Mouse (Mus musculus): ENCODE measurements around the gene Gm20517. TPM values are rescaled to one million over a fixed set of nuclear protein-coding genes. Genes with fewer than 3 reads are reported as not detected.

Gm20517 gene
- polyA plus RNA-seq, 1 experiment = 11.9 TPM

DNA sequence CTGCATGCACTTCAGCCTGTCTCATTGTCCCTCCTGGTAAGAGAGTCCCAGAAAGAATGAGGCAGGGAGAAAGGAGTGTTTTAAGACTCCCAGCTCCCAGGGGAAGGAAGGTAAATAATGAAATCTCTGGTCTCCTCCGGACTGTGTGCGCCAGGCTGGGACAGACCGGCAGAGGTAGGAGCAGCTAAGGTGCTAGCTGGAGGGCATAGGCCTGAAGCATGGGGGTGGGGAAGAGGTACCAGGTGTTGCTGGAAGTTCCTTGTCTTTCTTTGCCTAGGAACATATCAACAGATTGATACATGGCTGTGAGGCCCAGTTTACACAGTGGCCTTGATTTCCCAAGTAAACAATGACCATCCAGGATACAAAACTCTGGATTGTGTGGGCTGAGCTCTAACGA is 97.6 kb downstream of the Gm20517 start:
- Histone ChIP-seq H3K36me3 (ENCODE audit: control insufficient read depth, insufficient read depth, low read length, poor library complexity, severe bottlenecking) (no peaks in the 10 kb centered on the region), H3K9me3 (replicated peaks; ENCODE audit: control insufficient read depth, insufficient read depth, low read length, poor library complexity, severe bottlenecking) (no peaks in the 10 kb centered on the region), H3K9ac (ENCODE audit: low read depth, poor library complexity, severe bottlenecking) (no peak overlapping the region), H3K4me1 (ENCODE audit: control insufficient read depth, insufficient read depth, low read length) (peaks cover 24% of the 10 kb centered on the region), H3K27me3 (ENCODE audit: control insufficient read depth, insufficient read depth, low read length, poor library complexity, severe bottlenecking) (no peaks in the 10 kb centered on the region), H3K4me3 (ENCODE audit: low read depth, low read length) (no peak overlapping the region), H3K27ac (ENCODE audit: insufficient read depth, low read length) (no peak overlapping the region)
- TF ChIP-seq POLR2A (IDR thresholded peaks at IDR 0.05; ENCODE audit: insufficient read depth, low read length) = no peak
- peak; percentile 72 for TF ChIP-seq EP300 (IDR thresholded peaks at IDR 0.05; ENCODE audit: insufficient read depth, low read depth, low read length)
- TF ChIP-seq CTCF (IDR thresholded peaks at IDR 0.05; ENCODE audit: low read depth, low read length) = no peak

DNA sequence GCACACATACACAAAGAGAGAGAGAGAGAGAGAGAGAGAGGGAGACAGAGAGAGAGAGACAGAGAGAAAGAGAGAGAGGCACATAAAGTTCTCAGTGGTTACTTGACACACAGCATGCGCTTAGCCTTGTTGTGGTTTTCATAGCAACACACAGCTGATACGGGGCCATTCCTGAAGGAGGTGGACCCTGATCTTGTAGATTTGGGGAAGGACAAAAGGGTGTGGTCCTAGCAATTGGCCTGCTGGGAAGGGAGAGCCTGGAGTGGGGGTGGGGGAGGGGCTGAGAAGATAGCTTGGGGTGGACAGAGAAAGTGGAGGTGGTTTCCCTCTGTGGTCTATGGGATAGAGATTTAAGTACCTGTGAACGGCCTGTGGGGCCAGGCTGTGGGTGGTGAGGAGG is 98.6 kb downstream of the Gm20517 start:
- Histone ChIP-seq H3K27ac (ENCODE audit: insufficient read depth, low read length) (peak overlapping the region; percentile 71), H3K27me3 (ENCODE audit: control insufficient read depth, insufficient read depth, low read length, poor library complexity, severe bottlenecking) (no peaks in the 10 kb centered on the region)
- no peak for TF ChIP-seq CTCF (IDR thresholded peaks at IDR 0.05; ENCODE audit: low read depth, low read length)
- TF ChIP-seq EP300 (IDR thresholded peaks at IDR 0.05; ENCODE audit: insufficient read depth, low read depth, low read length) = peak; percentile 87

DNA sequence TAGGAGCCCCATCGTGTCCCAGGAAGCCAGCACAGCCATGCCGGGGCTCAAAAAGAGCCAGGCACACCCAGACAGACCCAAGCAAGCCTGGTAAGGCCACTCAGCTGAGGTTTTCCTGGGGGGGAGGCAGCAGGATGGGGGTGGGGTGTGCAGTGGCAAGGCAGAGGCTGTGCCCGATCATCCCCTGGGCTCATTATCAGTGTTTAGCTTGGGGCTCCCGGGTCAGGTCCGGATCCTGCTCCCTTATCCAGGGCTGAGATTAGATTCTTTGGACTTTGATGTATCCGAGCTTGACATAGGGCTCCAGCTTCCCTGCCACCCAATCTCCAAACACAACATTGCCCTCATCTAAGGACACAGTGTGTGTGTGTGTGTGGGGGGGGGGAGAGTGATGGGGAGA is 100.5 kb downstream of the Gm20517 start:
- no peak overlapping the region for H3K9ac ChIP-seq (ENCODE audit: low read depth, poor library complexity, severe bottlenecking)
- no peaks in the 10 kb centered on the region for H3K27me3 ChIP-seq (ENCODE audit: control insufficient read depth, insufficient read depth, low read length, poor library complexity, severe bottlenecking)
- H3K9me3 ChIP-seq (replicated peaks; ENCODE audit: control insufficient read depth, insufficient read depth, low read length, poor library complexity, severe bottlenecking) = no peaks in the 10 kb centered on the region
- TF ChIP-seq CTCF (IDR thresholded peaks at IDR 0.05; ENCODE audit: low read depth, low read length) (no peak), POLR2A (IDR thresholded peaks at IDR 0.05; ENCODE audit: insufficient read depth, low read length) (no peak), EP300 (IDR thresholded peaks at IDR 0.05; ENCODE audit: insufficient read depth, low read depth, low read length) (no peak)
- no peak overlapping the region for H3K4me3 ChIP-seq (ENCODE audit: low read depth, low read length)
- H3K4me1 ChIP-seq (ENCODE audit: control insufficient read depth, insufficient read depth, low read length) = peaks cover 22% of the 10 kb centered on the region
- H3K27ac ChIP-seq (ENCODE audit: insufficient read depth, low read length) = peak overlapping the region; percentile 81
- no peaks in the 10 kb centered on the region for H3K36me3 ChIP-seq (ENCODE audit: control insufficient read depth, insufficient read depth, low read length, poor library complexity, severe bottlenecking)

More for the DNA sequence above, 98.6 kb downstream of the Gm20517 start:
- H3K9me3 ChIP-seq (replicated peaks; ENCODE audit: control insufficient read depth, insufficient read depth, low read length, poor library complexity, severe bottlenecking) = no peaks in the 10 kb centered on the region
- no peak overlapping the region for H3K4me3 ChIP-seq (ENCODE audit: low read depth, low read length)
- H3K9ac ChIP-seq (ENCODE audit: low read depth, poor library complexity, severe bottlenecking) = 0 out of 2 replicates have a peak overlapping the region, but pooled peaks have one; percentile 5
- peaks cover 24% of the 10 kb centered on the region for H3K4me1 ChIP-seq (ENCODE audit: control insufficient read depth, insufficient read depth, low read length)
- no peaks in the 10 kb centered on the region for H3K36me3 ChIP-seq (ENCODE audit: control insufficient read depth, insufficient read depth, low read length, poor library complexity, severe bottlenecking)

DNA sequence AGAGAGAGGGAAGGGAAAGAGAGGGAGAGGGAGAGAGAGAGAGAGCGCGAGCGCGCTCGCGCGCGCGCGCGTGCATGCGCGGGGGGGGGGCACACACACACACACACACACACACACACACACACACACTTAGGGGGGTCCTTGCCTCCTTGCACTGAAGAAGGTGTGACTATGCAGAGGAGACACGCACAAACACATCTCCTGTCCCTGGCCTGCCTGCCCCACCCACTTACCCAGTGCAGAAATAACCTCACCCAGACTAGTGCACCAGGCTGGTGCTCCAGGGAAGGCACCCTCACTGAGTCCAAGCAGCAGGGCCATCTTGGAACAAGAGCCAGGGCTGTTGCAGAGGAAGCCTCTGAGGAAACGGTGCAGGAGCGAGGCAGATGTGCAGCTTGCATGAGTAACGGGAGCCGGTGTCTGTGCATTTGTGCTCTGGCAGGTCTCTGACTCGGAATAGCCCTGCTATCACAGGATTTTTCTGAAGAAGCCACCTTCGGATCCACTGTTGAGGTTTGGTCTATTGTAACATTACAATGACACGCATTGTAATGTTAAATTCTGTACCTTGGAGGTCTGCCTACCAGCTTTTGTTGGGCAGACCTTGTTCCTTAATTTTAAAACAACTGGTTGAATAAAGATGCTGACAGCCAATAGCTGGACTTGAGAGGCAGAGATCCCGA is 101.6 kb downstream of the Gm20517 start:
- Histone ChIP-seq H3K36me3 (ENCODE audit: control insufficient read depth, insufficient read depth, low read length, poor library complexity, severe bottlenecking) (no peaks in the 10 kb centered on the region), H3K9me3 (replicated peaks; ENCODE audit: control insufficient read depth, insufficient read depth, low read length, poor library complexity, severe bottlenecking) (no peaks in the 10 kb centered on the region), H3K27ac (ENCODE audit: insufficient read depth, low read length) (peak overlapping the region; percentile 73), H3K4me3 (ENCODE audit: low read depth, low read length) (peak overlapping the region; percentile 34), H3K9ac (ENCODE audit: low read depth, poor library complexity, severe bottlenecking) (no peak overlapping the region), H3K27me3 (ENCODE audit: control insufficient read depth, insufficient read depth, low read length, poor library complexity, severe bottlenecking) (no peaks in the 10 kb centered on the region), H3K4me1 (ENCODE audit: control insufficient read depth, insufficient read depth, low read length) (peaks cover 21% of the 10 kb centered on the region)
- TF ChIP-seq CTCF (IDR thresholded peaks at IDR 0.05; ENCODE audit: low read depth, low read length) (no peak), EP300 (IDR thresholded peaks at IDR 0.05; ENCODE audit: insufficient read depth, low read depth, low read length) (0 out of 2 replicates have a peak, but pooled peaks have one; percentile 5)

DNA sequence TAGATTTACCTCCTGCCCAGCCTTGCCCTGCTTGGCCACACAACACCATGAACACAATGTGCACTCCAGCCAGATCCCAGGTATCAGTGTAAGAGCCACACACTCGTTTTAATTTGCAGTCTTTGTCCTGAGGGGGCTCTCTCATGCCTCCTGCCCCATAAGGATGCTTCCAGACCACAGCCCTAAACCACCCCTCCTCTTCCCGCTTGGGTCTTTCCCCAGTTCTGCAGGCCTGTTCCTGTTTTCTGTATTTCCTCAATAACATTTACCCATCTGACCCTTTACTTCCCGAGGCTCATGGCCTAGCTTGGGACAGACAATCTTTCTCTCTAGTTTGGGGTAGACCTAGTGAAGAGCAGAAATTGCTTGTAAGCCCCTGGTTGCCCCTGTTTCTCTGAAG is 103.6 kb downstream of the Gm20517 start:
- H3K4me3 ChIP-seq (ENCODE audit: low read depth, low read length) = no peak overlapping the region
- TF ChIP-seq CTCF (IDR thresholded peaks at IDR 0.05; ENCODE audit: low read depth, low read length) (no peak), POLR2A (IDR thresholded peaks at IDR 0.05; ENCODE audit: insufficient read depth, low read length) (no peak), EP300 (IDR thresholded peaks at IDR 0.05; ENCODE audit: insufficient read depth, low read depth, low read length) (no peak)
- H3K9ac ChIP-seq (ENCODE audit: low read depth, poor library complexity, severe bottlenecking) = no peak overlapping the region
- H3K27me3 ChIP-seq (ENCODE audit: control insufficient read depth, insufficient read depth, low read length, poor library complexity, severe bottlenecking) = no peaks in the 10 kb centered on the region
- H3K4me1 ChIP-seq (ENCODE audit: control insufficient read depth, insufficient read depth, low read length) = peaks cover 19% of the 10 kb centered on the region
- no peaks in the 10 kb centered on the region for H3K36me3 ChIP-seq (ENCODE audit: control insufficient read depth, insufficient read depth, low read length, poor library complexity, severe bottlenecking)
- no peak overlapping the region for H3K27ac ChIP-seq (ENCODE audit: insufficient read depth, low read length)
- H3K9me3 ChIP-seq (replicated peaks; ENCODE audit: control insufficient read depth, insufficient read depth, low read length, poor library complexity, severe bottlenecking) = no peaks in the 10 kb centered on the region

DNA sequence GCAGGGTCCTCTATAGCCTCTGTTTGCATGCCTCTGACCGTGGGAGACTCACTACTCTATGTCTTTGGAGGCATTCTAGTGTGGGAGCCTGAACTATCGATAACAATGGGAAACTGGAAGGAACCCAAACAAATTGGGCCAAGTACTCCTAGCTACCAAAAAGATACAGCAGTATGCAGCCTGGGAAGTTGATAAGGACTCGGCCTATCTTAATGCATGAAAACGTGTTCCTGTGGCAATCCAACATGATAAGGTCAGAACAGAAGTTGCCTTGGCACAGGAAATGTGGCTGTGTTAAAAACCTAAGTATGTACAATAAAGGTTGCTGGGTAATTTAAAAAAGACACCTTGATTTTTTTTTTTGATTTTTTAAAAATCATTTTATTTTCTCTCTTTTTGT is 109.8 kb downstream of the Gm20517 start:
- Histone ChIP-seq H3K27me3 (ENCODE audit: control insufficient read depth, insufficient read depth, low read length, poor library complexity, severe bottlenecking) (no peaks in the 10 kb centered on the region), H3K9ac (ENCODE audit: low read depth, poor library complexity, severe bottlenecking) (no peak overlapping the region), H3K27ac (ENCODE audit: insufficient read depth, low read length) (no peak overlapping the region), H3K4me3 (ENCODE audit: low read depth, low read length) (no peak overlapping the region), H3K9me3 (replicated peaks; ENCODE audit: control insufficient read depth, insufficient read depth, low read length, poor library complexity, severe bottlenecking) (no peaks in the 10 kb centered on the region), H3K4me1 (ENCODE audit: control insufficient read depth, insufficient read depth, low read length) (peaks cover 3% of the 10 kb centered on the region), H3K36me3 (ENCODE audit: control insufficient read depth, insufficient read depth, low read length, poor library complexity, severe bottlenecking) (no peaks in the 10 kb centered on the region)
- TF ChIP-seq POLR2A (IDR thresholded peaks at IDR 0.05; ENCODE audit: insufficient read depth, low read length) = no peak
- no peak for TF ChIP-seq CTCF (IDR thresholded peaks at IDR 0.05; ENCODE audit: low read depth, low read length)
- no peak for TF ChIP-seq EP300 (IDR thresholded peaks at IDR 0.05; ENCODE audit: insufficient read depth, low read depth, low read length)
